Mouse (Mus musculus): ENCODE results near the gene Pde3b.
A peak's percentile ranks its signal among the peaks of the same experiment; 100 is the strongest.
"Not testable (repeated sequence)": the region's sequence is repeated elsewhere in the genome, so short reads cannot be mapped to it uniquely, and the experiment has no call there.

The Pde3b gene

DNA sequence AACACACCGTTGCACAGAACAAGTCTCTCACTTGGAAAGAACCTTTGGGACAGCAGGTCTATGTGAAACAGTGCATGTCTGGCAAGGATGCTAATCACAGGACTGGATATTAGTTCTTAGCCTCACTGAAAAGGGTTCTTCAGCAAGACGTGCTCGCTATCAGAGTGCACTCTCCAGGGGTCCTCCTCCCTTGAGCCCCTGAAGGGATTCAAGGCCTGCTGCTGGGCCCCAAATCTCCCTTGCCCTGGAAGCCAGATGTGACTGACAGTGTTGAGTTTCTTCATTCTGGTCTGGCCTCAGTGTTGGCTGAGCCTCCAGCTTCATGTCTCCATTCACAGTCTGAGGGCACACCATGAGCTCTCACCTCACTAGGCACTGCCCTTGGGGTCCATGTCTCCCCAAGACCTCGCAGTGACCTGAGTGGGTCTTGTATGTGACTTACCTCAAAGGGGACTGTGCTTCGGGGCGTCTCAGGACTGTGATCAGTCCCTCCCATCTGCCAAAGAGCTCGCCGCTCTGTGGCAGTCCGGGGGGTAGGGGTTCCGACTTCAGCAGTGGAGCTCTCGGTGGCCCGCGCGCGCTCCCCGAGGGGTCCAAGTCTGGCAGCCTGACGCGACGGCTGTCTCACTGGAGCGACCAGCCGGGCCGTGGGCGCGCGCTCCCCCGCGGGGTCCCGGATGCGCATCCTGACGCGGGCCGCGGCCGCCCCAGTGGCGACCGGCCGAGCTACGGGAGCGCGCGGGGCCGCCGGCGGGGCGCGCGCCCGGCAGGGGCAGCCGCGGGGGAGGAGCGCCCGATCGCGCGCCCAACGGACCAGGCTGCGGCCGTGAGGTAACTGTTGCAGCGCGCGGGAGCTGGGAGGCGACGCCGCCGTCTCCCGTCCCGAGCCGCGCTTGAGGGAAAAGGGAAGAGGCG is at the start of gene Pde3b:
Pde3b (plus strand) TSS at position 861 of the 915 bp plus-strand sequence.
- peak; percentile 78 for DNase-seq

GRCm38 (mm10) chr7:114402130-114402529 is 13.0 kb upstream of the Pde3b start:
- peak; percentile 78 for DNase-seq

GRCm38 (mm10) chr7:114415336-114416020 is 397 bp downstream of the Pde3b start:
- peak; percentile 50 for DNase-seq

DNA sequence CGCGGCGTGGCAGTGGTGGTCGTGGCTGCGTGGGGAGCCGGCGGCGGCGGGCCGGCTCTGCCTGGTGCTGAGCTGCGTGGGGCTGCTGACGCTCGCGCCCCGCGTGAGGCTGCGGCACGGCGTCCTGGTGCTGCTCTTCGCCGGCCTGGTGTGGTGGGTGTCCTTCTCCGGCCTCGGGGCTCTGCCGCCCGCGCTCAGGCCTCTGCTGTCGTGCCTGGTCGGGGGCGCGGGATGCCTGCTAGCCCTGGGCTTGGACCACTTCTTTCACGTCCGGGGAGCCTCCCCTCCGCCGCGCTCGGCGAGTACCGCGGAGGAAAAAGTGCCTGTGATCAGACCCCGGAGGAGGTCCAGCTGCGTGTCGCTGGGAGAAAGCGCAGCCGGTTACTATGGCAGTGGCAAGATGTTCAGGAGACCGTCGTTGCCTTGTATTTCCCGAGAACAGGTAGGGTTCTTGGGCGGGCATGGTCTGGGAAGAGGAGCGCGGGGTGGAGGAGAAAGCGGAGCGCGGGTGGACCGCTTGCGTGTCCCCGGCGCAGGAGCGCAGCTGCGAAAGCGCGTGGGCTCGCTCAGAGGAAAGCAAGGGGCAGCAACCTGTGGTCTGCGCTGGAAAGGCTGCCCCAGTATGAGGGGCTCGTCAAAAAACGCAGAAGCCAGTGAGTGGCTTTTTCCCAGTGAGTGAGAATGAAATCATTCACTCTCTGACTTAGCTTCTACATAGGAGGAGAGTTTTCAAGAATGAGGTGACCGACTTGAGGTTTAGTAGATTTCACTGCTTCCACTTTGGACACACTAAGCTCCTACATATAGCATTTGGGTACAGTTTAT is 1.2 kb downstream of the Pde3b start:
- peak; percentile 56 for DNase-seq

DNA sequence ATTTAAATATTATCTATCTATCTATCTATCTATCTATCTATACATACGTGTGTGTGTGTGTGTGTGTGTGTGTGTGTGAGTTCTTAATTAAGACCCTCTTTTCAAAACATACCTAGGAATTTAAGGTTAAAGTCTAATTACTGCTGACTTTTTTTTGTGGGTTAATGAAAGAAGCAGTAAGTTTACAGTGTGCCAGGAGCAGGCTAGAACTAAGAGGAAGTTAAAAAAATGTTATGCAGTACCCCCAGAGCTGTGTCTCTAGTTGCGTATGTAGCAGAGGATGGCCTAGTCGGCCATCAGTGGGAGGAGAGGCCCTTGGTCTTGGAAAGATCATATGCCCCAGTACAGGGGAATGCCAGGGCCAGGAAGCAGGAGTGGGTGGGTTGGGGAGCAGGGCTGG is 4.2 kb downstream of the Pde3b start:
- not testable (repeated sequence) for DNase-seq

DNA sequence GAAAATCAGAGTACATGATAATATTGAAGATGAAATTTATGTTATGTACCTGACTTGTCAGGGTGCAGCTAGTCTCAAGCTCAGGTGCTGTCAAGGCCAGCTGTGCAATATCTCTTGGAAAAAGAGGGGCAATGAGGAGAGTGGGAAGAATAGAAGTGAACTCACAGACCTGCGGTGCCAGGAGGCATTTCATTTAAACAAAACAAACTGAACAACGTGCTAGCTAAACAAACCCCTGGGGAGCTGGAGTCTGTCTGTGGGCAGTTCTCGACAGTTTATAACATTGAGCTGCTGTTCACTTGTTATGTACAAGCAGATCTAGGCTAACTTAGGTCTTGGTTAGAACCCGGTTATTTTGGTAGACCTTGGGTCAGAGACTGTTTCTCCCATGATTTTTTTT is 5.8 kb downstream of the Pde3b start:
- no peak for DNase-seq

DNA sequence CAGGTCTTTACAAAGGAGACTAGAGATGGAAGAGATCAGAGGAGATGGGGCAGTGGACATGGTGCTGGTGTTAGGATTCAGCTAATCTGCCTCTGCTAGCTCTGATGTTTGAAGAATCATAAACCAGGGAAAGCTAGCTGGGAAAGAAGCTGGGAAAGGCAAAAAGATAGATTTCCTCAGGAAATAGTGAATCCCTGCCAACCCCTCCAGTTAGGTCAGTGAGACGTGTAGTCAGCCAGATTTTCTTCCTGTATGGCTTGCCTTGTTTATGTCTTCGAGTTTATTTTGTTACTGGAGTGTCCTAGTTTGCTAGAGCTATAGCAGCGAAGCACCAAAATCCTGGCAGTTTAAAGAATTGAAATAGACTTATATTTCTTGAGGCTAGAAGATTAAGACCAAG is 7.1 kb downstream of the Pde3b start:
- peak; percentile 36 for DNase-seq

GRCm38 (mm10) chr7:114429768-114430167 is 14.7 kb downstream of the Pde3b start:
- peak; percentile 31 for DNase-seq

GRCm38 (mm10) chr7:114431966-114432365 is 16.9 kb downstream of the Pde3b start:
- DNase-seq, result no peak

- no peak for DNase-seq
Observed at GRCm38 (mm10) chr7:114439726-114440125, 24.6 kb downstream of the Pde3b start.

DNA sequence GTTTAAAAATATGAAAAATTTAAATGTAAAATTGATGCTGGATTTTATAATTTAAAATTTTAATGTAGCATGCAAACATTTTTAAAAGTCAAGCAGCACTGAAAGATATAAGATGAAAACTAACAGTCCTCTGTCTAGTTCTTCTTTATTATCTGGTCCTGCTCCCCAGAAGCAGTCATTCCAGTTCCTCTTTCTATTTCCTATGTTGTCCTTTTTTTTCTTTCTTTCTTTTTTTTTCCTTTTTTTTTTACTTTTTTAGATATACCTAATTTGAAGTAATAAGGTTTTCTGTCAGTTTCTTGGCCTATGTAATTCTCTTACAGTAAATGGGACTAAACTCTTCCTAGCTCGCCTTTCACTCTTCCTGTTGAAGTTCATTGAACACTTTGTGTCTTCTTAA is 25.4 kb downstream of the Pde3b start:
- DNase-seq, result no peak

- DNase-seq, result no peak
Observed at GRCm38 (mm10) chr7:114452876-114453275, 37.8 kb downstream of the Pde3b start.

DNA sequence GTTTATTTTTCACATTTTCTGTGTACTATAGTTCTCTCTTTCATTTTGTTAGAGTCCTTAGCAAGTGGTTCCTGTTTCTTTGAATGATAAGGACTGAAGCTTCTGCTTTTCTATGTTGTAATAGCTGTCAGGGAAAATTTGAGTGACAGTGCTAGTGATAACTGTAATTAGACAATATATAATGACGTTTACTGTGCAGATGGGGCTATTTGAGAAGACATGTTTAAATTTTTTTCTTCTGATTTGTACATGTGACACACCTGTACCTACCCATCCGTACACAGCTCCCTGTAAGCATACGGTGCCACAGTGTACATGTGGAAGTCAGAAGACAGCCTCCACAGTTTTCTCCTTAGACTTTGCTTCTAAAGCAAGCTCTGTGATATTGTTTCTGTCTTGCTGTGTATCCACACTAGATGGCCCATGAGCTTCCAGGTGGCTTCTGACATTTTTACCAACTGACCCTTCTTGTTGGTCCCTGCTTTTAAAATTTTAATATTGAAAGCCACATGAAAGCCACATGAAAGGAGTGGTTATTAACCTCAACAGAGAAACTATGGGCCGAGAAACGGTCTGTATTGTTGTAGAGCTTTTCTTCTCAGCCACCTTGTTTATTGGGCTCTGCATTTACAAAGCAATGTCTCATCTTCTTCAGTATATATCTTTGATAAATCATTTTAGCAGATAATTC is 38.4 kb downstream of the Pde3b start:
- DNase-seq, result no peak

- DNase-seq, result no peak
Observed at GRCm38 (mm10) chr7:114454858-114455257, 39.8 kb downstream of the Pde3b start.

- peak; percentile 23 for DNase-seq
Observed at GRCm38 (mm10) chr7:114456904-114457303, 41.8 kb downstream of the Pde3b start.

- DNase-seq, result no peak
Observed at GRCm38 (mm10) chr7:114459909-114460308, 44.8 kb downstream of the Pde3b start.

DNA sequence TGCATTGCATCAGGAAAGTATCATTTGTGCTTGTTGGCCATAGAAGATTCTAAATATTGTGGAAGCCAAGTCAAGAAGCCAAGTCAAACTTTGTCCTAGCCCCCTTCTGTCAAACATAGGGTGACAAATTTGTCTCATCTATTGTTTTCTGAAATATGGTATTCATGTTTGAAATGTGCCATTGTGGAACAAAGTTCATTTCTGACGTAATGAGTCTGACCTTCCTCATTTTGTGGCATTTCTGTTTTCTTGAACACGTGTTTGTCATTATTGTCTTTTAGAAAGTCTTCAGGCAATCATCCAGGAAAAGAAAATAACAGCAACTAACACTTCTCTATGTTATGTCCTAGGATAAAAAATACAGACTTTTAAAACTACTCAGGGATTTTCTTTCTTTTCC is 46.6 kb downstream of the Pde3b start:
- no peak for DNase-seq

DNA sequence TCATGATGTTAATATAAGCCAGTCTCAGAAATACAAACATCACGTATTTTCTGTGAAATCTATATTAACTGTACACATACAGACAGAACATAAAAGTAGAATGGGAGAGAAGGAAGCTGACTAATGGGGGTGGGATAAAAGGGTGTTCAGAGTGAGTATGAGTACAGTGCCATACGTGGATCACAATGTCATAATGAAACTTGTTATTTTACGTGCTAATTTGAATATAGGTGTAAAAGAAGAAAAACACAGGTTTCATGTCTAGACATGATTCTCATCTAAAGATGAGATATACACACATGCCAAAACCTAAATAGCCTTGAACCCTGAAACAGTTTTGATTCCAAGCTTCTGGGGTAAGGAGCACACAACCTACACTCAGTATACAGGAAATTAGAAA is 51.3 kb downstream of the Pde3b start:
- no peak for DNase-seq

DNA sequence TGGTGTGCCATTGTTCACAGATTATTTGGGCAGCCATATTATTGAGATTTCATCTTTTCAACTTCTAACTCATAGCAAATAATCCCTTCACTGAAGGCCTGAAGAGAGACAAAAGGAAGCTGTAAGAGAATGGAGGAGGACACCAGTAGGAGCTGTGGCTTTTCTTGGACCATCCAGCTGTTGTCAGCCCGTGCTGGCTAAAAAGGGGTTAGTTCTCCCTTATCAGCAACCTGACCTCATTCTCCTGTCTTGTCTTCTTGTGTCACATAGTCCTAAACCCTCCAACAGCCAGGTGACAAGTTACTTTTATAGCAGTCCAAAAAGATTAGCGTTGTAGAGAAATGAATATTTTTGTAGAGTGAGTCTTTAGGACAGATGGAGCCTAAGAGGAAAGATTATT is 57.4 kb downstream of the Pde3b start:
- no peak for DNase-seq

DNA sequence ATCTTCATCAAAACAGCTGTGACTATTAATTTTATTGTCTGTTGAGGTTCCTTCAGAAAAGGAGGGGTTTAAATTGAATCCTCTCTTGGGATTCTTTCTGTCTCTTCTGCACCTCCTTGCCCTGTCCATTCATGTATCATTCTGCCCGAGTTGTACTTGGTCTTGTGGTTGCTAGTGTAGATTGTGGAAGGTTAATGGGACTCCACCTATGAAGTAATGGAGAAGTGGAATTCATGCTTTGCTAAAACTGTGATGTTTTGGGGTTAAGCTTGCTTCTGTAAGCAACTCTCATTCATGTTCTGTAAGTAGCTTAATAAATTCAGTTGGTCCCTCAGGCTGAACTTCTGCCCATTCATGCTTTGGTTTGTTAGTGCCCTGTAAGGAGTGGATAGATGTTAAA is 59.8 kb downstream of the Pde3b start:
- DNase-seq, result no peak

GRCm38 (mm10) chr7:114477884-114478283 is 62.8 kb downstream of the Pde3b start:
- no peak for DNase-seq

GRCm38 (mm10) chr7:114478901-114479300 is 63.8 kb downstream of the Pde3b start:
- no peak for DNase-seq

GRCm38 (mm10) chr7:114479779-114480178 is 64.7 kb downstream of the Pde3b start:
- DNase-seq, result no peak
